30 mouse cellular contexts compared by ENCODE assay signal in the genomic region with DNA sequence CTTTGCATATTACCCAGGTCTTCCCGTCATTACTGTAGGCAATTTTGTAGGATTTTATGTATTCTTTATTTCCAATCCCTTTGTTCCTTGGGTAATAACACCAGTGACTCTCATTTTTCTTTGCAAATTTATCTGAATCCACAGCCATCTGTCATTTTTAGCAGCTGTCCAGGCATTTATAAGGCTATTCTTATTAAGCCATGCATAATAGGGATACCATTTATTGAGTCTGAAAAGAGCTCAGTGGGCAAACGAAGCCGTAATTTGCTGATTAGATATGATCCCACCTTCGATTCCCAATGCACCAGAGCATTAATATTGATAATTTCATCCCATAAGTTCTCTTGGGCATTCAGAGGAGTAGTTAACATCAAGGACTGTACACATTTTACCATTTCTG.
"Had no signal": no experiment of that assay in that cellular context is flagged by ENCODE, and none has a peak within 500 bp of the region (broad histone marks: within the 10 kb centered on the region; RNA-seq: fewer than 3 reads in every experiment).

No protein-coding gene starts in this region.

- H3K9me3 ChIP-seq: limb, embryonic 10.5 days; limb, embryonic 12.5 days; limb, embryonic 13.5 days; limb, embryonic 15.5 days; liver, embryonic 12.5 days; liver, embryonic 13.5 days; liver, embryonic 15.5 days; lung, embryonic 15.5 days; midbrain, embryonic 10.5 days; midbrain, embryonic 12.5 days; midbrain, embryonic 15.5 days; neural tube, embryonic 12.5 days had no signal

- H3K4me3 ChIP-seq: left cerebral cortex, adult 2 months; limb, embryonic 10.5 days; limb, embryonic 12.5 days; limb, embryonic 13.5 days; limb, embryonic 15.5 days; liver, embryonic 12.5 days; liver, embryonic 13.5 days; liver, embryonic 15.5 days; lung, embryonic 15.5 days; megakaryocyte, embryonic 14.5 days; midbrain, embryonic 10.5 days; midbrain, embryonic 12.5 days; midbrain, embryonic 15.5 days; myocyte; neural tube, embryonic 12.5 days had no signal

- H3K4me2 ChIP-seq: limb, embryonic 12.5 days; limb, embryonic 13.5 days; limb, embryonic 15.5 days; liver, embryonic 11.5 days; liver, embryonic 12.5 days; liver, embryonic 13.5 days; liver, embryonic 15.5 days; lung, embryonic 14.5 days; lung, embryonic 15.5 days; midbrain, embryonic 11.5 days; midbrain, embryonic 12.5 days; midbrain, embryonic 15.5 days; neural tube, embryonic 12.5 days had no signal

- H3K27me3 ChIP-seq: limb, embryonic 12.5 days; limb, embryonic 13.5 days; limb, embryonic 15.5 days; liver, embryonic 12.5 days; liver, embryonic 13.5 days; liver, embryonic 15.5 days; lung, embryonic 15.5 days; megakaryocyte, embryonic 14.5 days; midbrain, embryonic 12.5 days; midbrain, embryonic 15.5 days; neural tube, embryonic 12.5 days had no signal

- H3K4me1 ChIP-seq: limb, embryonic 10.5 days; limb, embryonic 12.5 days; limb, embryonic 13.5 days; limb, embryonic 15.5 days; liver, embryonic 12.5 days; liver, embryonic 13.5 days; liver, embryonic 15.5 days; lung, embryonic 15.5 days; megakaryocyte, embryonic 14.5 days; midbrain, embryonic 10.5 days; midbrain, embryonic 12.5 days; midbrain, embryonic 15.5 days; neural tube, embryonic 12.5 days had no signal

- H3K36me3 ChIP-seq: limb, embryonic 10.5 days; limb, embryonic 12.5 days; limb, embryonic 13.5 days; limb, embryonic 15.5 days; liver, embryonic 12.5 days; liver, embryonic 13.5 days; liver, embryonic 15.5 days; lung, embryonic 15.5 days; midbrain, embryonic 10.5 days; midbrain, embryonic 12.5 days; midbrain, embryonic 15.5 days; neural tube, embryonic 12.5 days had no signal

- H3K27ac ChIP-seq: left cerebral cortex, adult 2 months; limb, embryonic 10.5 days; limb, embryonic 12.5 days; limb, embryonic 13.5 days; limb, embryonic 15.5 days; liver, embryonic 12.5 days; liver, embryonic 13.5 days; liver, embryonic 14.5 days; liver, embryonic 15.5 days; lung, embryonic 15.5 days; macrophage; midbrain, embryonic 10.5 days; midbrain, embryonic 12.5 days; midbrain, embryonic 15.5 days; neural tube, embryonic 12.5 days had no signal

- DNase-seq: left cerebral cortex, postnatal 4 days; liver; liver, embryonic 13.5 days; liver, postnatal 0 days; lung, adult 18-20 months; lung, adult 2 months; lung, embryonic 14.5 days; lung, postnatal 10 days; lung, postnatal 14 days; lung, postnatal 36 days; lung, postnatal 4 days had no signal

- H3K9ac ChIP-seq: limb, embryonic 12.5 days; limb, embryonic 13.5 days; limb, embryonic 15.5 days; liver, embryonic 12.5 days; liver, embryonic 13.5 days; liver, embryonic 14.5 days; liver, embryonic 15.5 days; liver, postnatal 0 days; lung, embryonic 14.5 days; lung, embryonic 15.5 days; midbrain, embryonic 12.5 days; midbrain, embryonic 15.5 days; neural tube, embryonic 12.5 days had no signal

- ATAC-seq: liver, embryonic 12.5 days; liver, postnatal 0 days; lung, postnatal 0 days; midbrain, embryonic 15.5 days had no signal
